Mouse (Mus musculus): ENCODE results near the gene Gm20388. TPM values are rescaled to one million over a fixed set of nuclear protein-coding genes. Genes with fewer than 3 reads are reported as not detected.
A peak's percentile ranks its signal among the peaks of the same experiment; 100 is the strongest.
"Not testable (repeated sequence)": the region's sequence is repeated elsewhere in the genome, so short reads cannot be mapped to it uniquely, and the experiment has no call there.

Gm20388 gene
- total and polyA plus RNA-seq, 2 experiments from 2014 or later: 51.3 TPM; not detected in 1

DNA sequence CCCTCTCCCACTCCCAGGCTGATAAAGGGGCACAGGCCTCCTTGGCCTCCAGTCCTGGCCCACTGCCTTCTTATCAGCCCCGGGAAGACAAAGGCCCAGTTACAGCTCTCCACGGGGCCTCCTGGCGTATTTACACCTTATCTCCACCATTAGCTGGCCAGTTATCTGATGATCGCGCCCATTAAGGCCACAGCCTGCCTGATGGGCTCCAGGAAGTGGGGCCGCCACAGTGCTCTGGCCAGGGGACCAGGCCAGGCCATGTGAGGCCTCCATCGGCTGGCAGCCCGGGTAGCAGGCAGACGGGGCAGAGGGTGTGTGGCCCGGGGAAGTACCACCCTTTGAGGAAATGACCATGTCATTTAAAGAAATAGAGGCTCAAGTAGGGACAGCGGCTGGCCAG, 2412.2 kb downstream of the Gm20388 start:
- Histone ChIP-seq H3K27me3 (ENCODE audit: insufficient read depth, low read length) (no peaks in the 10 kb centered on the region), H3K27ac (ENCODE audit: low read depth, low read length) (no peak overlapping the region), H3K4me1 (ENCODE audit: insufficient read depth) (no peaks in the 10 kb centered on the region), H3K4me2 (ENCODE audit: low read depth) (no peak overlapping the region), H3K9me3 (ENCODE audit: low read length) (no peaks in the 10 kb centered on the region), H3K9ac (no peak overlapping the region), H3K36me3 (ENCODE audit: insufficient read depth) (no peaks in the 10 kb centered on the region), H3K4me3 (ENCODE audit: low read depth, low read length) (no peak overlapping the region)
- no peak for DNase-seq
- TF ChIP-seq CTCF (IDR thresholded peaks at IDR 0.05; ENCODE audit: low read depth): no peak
- WGBS: 71% methylated on average over 11 of the region's 11 CpGs
- no peak for ATAC-seq

GRCm38 (mm10) chr8:122323951-122324402, 2413.3 kb downstream of the Gm20388 start:
- H3K27ac ChIP-seq (ENCODE audit: low read depth, low read length); H3K9me3 ChIP-seq (ENCODE audit: low read length); DNase-seq; H3K4me2 ChIP-seq (ENCODE audit: low read depth); H3K9ac ChIP-seq; H3K36me3 ChIP-seq (ENCODE audit: insufficient read depth); ATAC-seq; H3K27me3 ChIP-seq (ENCODE audit: insufficient read depth, low read length); H3K4me1 ChIP-seq (ENCODE audit: insufficient read depth); H3K4me3 ChIP-seq (ENCODE audit: low read depth, low read length): not testable (repeated sequence)
- 12% methylated on average over 12 of the region's 13 CpGs for WGBS

- whole genome bisulfite sequencing: 86% methylated on average over 2 of the region's 2 CpGs
- H3K36me3 ChIP-seq (ENCODE audit: insufficient read depth): no peaks in the 10 kb centered on the region
- H3K4me3 ChIP-seq (ENCODE audit: low read depth, low read length): no peak overlapping the region
- ATAC-seq (no peak), DNase-seq (no peak)
- no peak overlapping the region for H3K4me2 ChIP-seq (ENCODE audit: low read depth)
- no peaks in the 10 kb centered on the region for H3K4me1 ChIP-seq (ENCODE audit: insufficient read depth)
- no peak overlapping the region for H3K9ac ChIP-seq
- no peak for TF ChIP-seq CTCF (IDR thresholded peaks at IDR 0.05; ENCODE audit: low read depth)
- H3K27ac ChIP-seq (ENCODE audit: low read depth, low read length): no peak overlapping the region
- H3K9me3 ChIP-seq (ENCODE audit: low read length): no peaks in the 10 kb centered on the region
- H3K27me3 ChIP-seq (ENCODE audit: insufficient read depth, low read length): no peaks in the 10 kb centered on the region
Observed at GRCm38 (mm10) chr8:122325196-122325595, 2414.6 kb downstream of the Gm20388 start.

DNA sequence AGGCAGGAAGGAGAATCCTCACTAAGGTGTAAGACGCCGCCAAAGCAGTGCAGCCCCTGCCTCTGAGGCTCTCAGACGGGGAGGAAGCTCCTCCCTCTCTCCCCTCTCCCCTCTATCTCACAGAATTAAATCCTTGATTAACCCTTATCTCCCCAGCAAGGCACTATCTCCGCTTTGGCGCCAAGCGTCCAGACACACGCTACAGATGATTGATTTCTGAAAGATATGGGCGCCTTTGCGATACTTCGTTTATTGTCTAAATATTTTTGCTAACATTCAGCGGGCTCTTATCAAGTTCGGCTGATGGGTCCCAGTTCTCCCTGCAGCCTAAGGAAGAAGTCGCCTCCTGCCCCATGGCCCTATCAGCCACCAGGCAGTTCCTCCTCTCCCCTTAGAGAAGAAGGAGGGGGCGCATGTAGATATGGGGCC, 2415.5 kb downstream of the Gm20388 start:
- no peaks in the 10 kb centered on the region for H3K27me3 ChIP-seq (ENCODE audit: insufficient read depth, low read length)
- H3K4me2 ChIP-seq (ENCODE audit: low read depth): peak overlapping the region; percentile 10
- DNase-seq (no peak), ATAC-seq (no peak)
- no peak for TF ChIP-seq CTCF (IDR thresholded peaks at IDR 0.05; ENCODE audit: low read depth)
- no peaks in the 10 kb centered on the region for H3K9me3 ChIP-seq (ENCODE audit: low read length)
- 15% methylated on average over 14 of the region's 14 CpGs for WGBS
- no peaks in the 10 kb centered on the region for H3K4me1 ChIP-seq (ENCODE audit: insufficient read depth)
- no peak overlapping the region for H3K4me3 ChIP-seq (ENCODE audit: low read depth, low read length)
- no peak overlapping the region for H3K27ac ChIP-seq (ENCODE audit: low read depth, low read length)
- no peaks in the 10 kb centered on the region for H3K36me3 ChIP-seq (ENCODE audit: insufficient read depth)
- H3K9ac ChIP-seq: no peak overlapping the region

DNA sequence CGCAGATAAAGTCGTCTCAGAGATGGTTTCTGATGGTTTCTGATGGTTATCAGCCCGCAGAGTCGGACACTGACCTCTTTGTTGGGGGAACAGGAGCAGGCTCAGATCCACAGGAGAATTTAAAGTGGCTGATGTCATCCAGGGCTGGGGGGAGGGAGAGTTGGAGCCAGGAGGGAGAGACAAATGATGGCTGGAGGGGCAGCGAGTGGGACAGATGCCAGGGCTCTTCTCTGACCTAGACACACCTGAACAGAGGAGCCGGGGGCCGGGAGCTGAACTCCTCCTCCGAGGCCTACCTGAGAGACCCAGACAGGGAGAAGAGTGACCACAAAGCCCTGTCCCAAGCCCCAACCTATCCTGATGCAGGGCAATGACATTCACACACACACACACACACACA, 2418.4 kb downstream of the Gm20388 start:
- H3K9ac ChIP-seq: no peak overlapping the region
- no peaks in the 10 kb centered on the region for H3K9me3 ChIP-seq (ENCODE audit: low read length)
- no peaks in the 10 kb centered on the region for H3K27me3 ChIP-seq (ENCODE audit: insufficient read depth, low read length)
- TF ChIP-seq CTCF (IDR thresholded peaks at IDR 0.05; ENCODE audit: low read depth): no peak
- no peak overlapping the region for H3K4me2 ChIP-seq (ENCODE audit: low read depth)
- no peak overlapping the region for H3K4me3 ChIP-seq (ENCODE audit: low read depth, low read length)
- ATAC-seq (no peak), DNase-seq (no peak)
- H3K4me1 ChIP-seq (ENCODE audit: insufficient read depth): no peaks in the 10 kb centered on the region
- no peak overlapping the region for H3K27ac ChIP-seq (ENCODE audit: low read depth, low read length)
- H3K36me3 ChIP-seq (ENCODE audit: insufficient read depth): no peaks in the 10 kb centered on the region
- 73% methylated on average over 8 of the region's 8 CpGs for WGBS

DNA sequence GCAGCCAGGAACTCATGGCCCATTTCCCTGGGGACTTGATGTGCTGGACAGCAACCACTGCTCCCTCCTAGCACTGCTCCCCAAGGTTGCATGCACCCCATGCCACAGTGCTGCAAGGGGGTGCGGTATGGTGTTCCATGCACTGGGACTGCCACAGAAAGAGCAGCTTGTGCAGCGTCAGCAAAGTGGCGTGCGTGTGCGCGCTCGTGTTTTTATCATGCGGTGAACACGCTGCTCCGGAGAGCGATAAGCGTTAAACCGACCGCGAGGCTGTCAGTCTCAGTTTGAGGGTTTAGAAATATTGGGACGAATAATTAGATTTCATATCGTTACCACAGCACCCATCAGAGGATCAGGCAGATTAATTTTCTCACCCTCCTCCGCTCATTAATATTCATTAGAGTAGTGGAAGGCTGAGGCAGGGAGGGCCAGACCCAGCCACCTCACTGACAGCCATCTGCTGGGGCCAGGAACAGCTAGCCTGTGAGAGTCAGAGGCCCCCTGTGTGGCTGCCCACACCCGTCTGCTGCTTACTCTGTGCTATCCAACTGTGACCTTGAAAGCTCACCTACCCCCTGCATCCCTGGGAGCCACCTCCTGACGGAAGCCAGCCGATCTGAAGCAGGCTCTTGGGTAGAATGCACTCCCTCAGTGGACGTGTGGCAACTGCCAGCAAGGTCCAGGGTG, 2419.1 kb downstream of the Gm20388 start:
- no peaks in the 10 kb centered on the region for H3K4me1 ChIP-seq (ENCODE audit: insufficient read depth)
- H3K4me2 ChIP-seq (ENCODE audit: low read depth): no peak overlapping the region
- TF ChIP-seq CTCF (IDR thresholded peaks at IDR 0.05; ENCODE audit: low read depth): no peak
- no peak overlapping the region for H3K4me3 ChIP-seq (ENCODE audit: low read depth, low read length)
- ATAC-seq (peak; percentile 9; the same call in 1 of the 2 replicates), DNase-seq (peak; percentile 43)
- no peaks in the 10 kb centered on the region for H3K36me3 ChIP-seq (ENCODE audit: insufficient read depth)
- no peak overlapping the region for H3K27ac ChIP-seq (ENCODE audit: low read depth, low read length)
- 65% methylated on average over 22 of the region's 22 CpGs for WGBS
- no peaks in the 10 kb centered on the region for H3K9me3 ChIP-seq (ENCODE audit: low read length)
- H3K9ac ChIP-seq: no peak overlapping the region
- no peaks in the 10 kb centered on the region for H3K27me3 ChIP-seq (ENCODE audit: insufficient read depth, low read length)

- no peak overlapping the region for H3K4me2 ChIP-seq (ENCODE audit: low read depth)
- no peaks in the 10 kb centered on the region for H3K36me3 ChIP-seq (ENCODE audit: insufficient read depth)
- 76% methylated on average over 12 of the region's 12 CpGs for WGBS
- no peaks in the 10 kb centered on the region for H3K4me1 ChIP-seq (ENCODE audit: insufficient read depth)
- no peak for DNase-seq
- TF ChIP-seq CTCF (IDR thresholded peaks at IDR 0.05; ENCODE audit: low read depth): no peak
- ATAC-seq: no peak
- H3K27ac ChIP-seq (ENCODE audit: low read depth, low read length): no peak overlapping the region
- H3K27me3 ChIP-seq (ENCODE audit: insufficient read depth, low read length): peaks cover 8% of the 10 kb centered on the region
- H3K4me3 ChIP-seq (ENCODE audit: low read depth, low read length): no peak overlapping the region
- H3K9me3 ChIP-seq (ENCODE audit: low read length): no peaks in the 10 kb centered on the region
- H3K9ac ChIP-seq: no peak overlapping the region
Observed at GRCm38 (mm10) chr8:122330446-122331133, 2419.9 kb downstream of the Gm20388 start.

Data from forebrain, postnatal 0 days (tissue).